Mouse (Mus musculus) embryonic facial prominence, embryonic 12.5 days (tissue): Measurements from ENCODE around the gene Gsc. TPM values are rescaled to one million over a fixed set of nuclear protein-coding genes. Genes with fewer than 3 reads are reported as not detected.

ENCODE experiments used
- ATAC-seq: fragments of 200-750 bp; cut with Nextera tagmentation; 2 replicates; pipeline ENCODE4 v1.8.0; 2017; ENCODE audit not compliant: insufficient number of reproducible peaks, insufficient read depth, low FRiP score, low TSS enrichment
- H3K27ac ChIP-seq: fragments of 300-500 bp; sonication (generic); 2 replicates; pipeline ENCODE4 v1.5.1; 2016; ENCODE audit warnings: mild to moderate bottlenecking
- H3K27me3 ChIP-seq: fragments of 300-500 bp; sonication (generic); 2 replicates; pipeline ENCODE4 v1.6.1; 2016; ENCODE audit warnings: mild to moderate bottlenecking, moderate library complexity
- H3K36me3 ChIP-seq: fragments of 300-500 bp; sonication (generic); 2 replicates; pipeline ENCODE4 v1.6.1; 2016; ENCODE audit warnings: mild to moderate bottlenecking
- H3K4me1 ChIP-seq: fragments of 300-500 bp; sonication (generic); 2 replicates; pipeline ENCODE4 v1.6.1; 2016
- H3K4me2 ChIP-seq: fragments of 300-500 bp; sonication (generic); replicated peaks from 2 replicates; pipeline ENCODE4 v1.6.1; 2016; ENCODE audit warnings: mild to moderate bottlenecking, moderate library complexity
- H3K4me3 ChIP-seq: fragments of 300-500 bp; sonication (generic); 2 replicates; pipeline ENCODE4 v1.5.1; 2016; ENCODE audit warnings: mild to moderate bottlenecking
- H3K9ac ChIP-seq: fragments of 300-500 bp; sonication (generic); 2 replicates; pipeline ENCODE4 v1.6.1; 2016; ENCODE audit warnings: mild to moderate bottlenecking, moderate library complexity
- H3K9me3 ChIP-seq: fragments of 300-500 bp; sonication (generic); 2 replicates; pipeline ENCODE4 v1.6.1; 2016; ENCODE audit warnings: mild to moderate bottlenecking, moderate library complexity
- WGBS: fragments of 180-500 bp; shearing (Covaris S2); methylation state at CpG from one replicate; pipeline ENCODE4 v1.1.7; 2016; 5-methylcytosine and 5-hydroxymethylcytosine counted together
- polyA plus RNA-seq: library from polyadenylated mRNA; unstranded; fragments of >200 nt; fragmentation: Nextera tagmentation; extraction: Ambion mirVana; gene quantifications from 2 replicates; pipeline ENCODE4 v1.2.1, GENCODE M21; 2016

The Gsc gene
- polyA plus RNA-seq, 1 experiment from 2014 or later = 47.2 TPM

DNA sequence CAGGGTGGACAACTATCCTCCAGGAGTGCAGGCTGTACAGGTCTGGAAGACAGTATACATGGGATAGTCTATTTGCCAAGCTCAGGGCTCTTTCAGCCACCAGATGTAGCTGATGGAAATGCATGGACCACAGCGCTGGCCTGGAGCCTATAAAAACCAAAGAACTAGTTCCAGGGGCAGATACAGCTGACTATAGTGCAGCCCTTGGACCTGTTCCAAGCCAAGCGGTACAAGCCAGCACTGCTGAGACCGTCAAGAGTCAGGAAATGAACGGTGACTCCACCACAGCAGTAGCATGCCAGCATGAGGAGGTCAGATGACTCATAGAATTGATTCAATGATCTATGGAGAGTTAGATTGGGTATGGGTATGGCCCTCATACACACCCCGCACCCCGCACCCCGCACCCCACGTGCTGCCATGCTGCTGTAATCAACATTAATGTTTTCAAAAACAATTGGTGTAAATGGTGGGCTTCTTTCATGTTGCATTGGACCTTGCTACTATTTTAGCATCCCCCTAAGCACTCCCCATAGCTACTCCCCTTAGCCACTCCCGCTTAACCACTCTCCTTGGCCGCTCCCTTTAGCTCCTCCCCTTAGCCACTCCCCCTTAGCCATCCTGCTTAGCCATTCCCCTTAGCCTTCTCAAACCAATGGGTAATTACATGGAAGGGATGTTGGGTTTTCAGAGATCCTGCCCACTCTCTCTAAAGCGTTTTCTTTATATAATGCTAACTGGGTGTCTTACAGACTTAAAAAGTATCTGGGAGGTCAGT lies 50.3 kb downstream of the Gsc start:
- no peak overlapping the region for H3K4me2 ChIP-seq
- H3K36me3 ChIP-seq = no peaks in the 10 kb centered on the region
- no peak overlapping the region for H3K27ac ChIP-seq
- H3K27me3 ChIP-seq = peaks cover 3% of the 10 kb centered on the region; the same call in 1 of the 2 replicates
- H3K4me1 ChIP-seq = no peaks in the 10 kb centered on the region
- ATAC-seq = no peak
- H3K9ac ChIP-seq = no peak overlapping the region
- no peaks in the 10 kb centered on the region for H3K9me3 ChIP-seq
- WGBS = 73% methylated on average over 11 of the region's 11 CpGs
- no peak overlapping the region for H3K4me3 ChIP-seq

Other genes starting within 250 kb of the Gsc start
- gene Serpina3g, start 237.1 kb downstream of the Gsc start, polyA plus RNA-seq = 1.2 TPM in 2 replicates
- gene Serpina3i, start 210.2 kb downstream of the Gsc start, polyA plus RNA-seq = 0.13 TPM in 1 of 2 replicates, not detected in the other
- gene Serpina3j, start 158.8 kb downstream of the Gsc start, polyA plus RNA-seq = not detected in 2 replicates
- gene Serpina3k, start 134.8 kb downstream of the Gsc start, polyA plus RNA-seq = not detected in 2 replicates
- not detected in 2 replicates for gene Serpina3m, start 134.8 kb downstream of the Gsc start, polyA plus RNA-seq
- 0.18 TPM in 1 of 2 replicates, not detected in the other for gene Serpina3n, start 66.6 kb downstream of the Gsc start, polyA plus RNA-seq